Mouse (Mus musculus) heart, embryonic 12.5 days (tissue): ENCODE measurements around the gene Olfr429. TPM values are rescaled to one million over a fixed set of nuclear protein-coding genes. Genes with fewer than 3 reads are reported as not detected.
"Not testable (repeated sequence)": the region's sequence is repeated elsewhere in the genome, so short reads cannot be mapped to it uniquely, and the experiment has no call there.

Source experiments
- ATAC-seq: fragments of 200-750 bp; cut with Nextera tagmentation; 2 replicates; pipeline ENCODE4 v1.8.0; 2017; ENCODE audit warnings: moderate TSS enrichment, moderate library complexity; ENCODE audit not compliant: insufficient number of reproducible peaks, low FRiP score
- H3K27ac ChIP-seq: fragments of 300-500 bp; sonication (generic); 2 replicates; pipeline ENCODE4 v1.5.1; 2016; ENCODE audit warnings: mild to moderate bottlenecking, moderate library complexity; ENCODE audit not compliant: poor library complexity, severe bottlenecking
- H3K27me3 ChIP-seq: fragments of 300-500 bp; sonication (generic); replicated peaks from 2 replicates; pipeline ENCODE4 v1.6.1; 2016; ENCODE audit warnings: mild to moderate bottlenecking, moderate library complexity
- H3K36me3 ChIP-seq: fragments of 300-500 bp; sonication (generic); 2 replicates; pipeline ENCODE4 v1.6.1; 2016; ENCODE audit warnings: mild to moderate bottlenecking, moderate library complexity
- H3K4me1 ChIP-seq: fragments of 300-500 bp; sonication (generic); replicated peaks from 2 replicates; pipeline ENCODE4 v1.6.1; 2016; ENCODE audit warnings: mild to moderate bottlenecking
- H3K4me2 ChIP-seq: fragments of 300-500 bp; sonication (generic); 2 replicates; pipeline ENCODE4 v1.6.1; 2016; ENCODE audit warnings: mild to moderate bottlenecking, moderate library complexity
- H3K4me3 ChIP-seq: fragments of 300-500 bp; sonication (generic); 2 replicates; pipeline ENCODE4 v1.5.1; 2016; ENCODE audit warnings: mild to moderate bottlenecking
- H3K9ac ChIP-seq: fragments of 300-500 bp; sonication (generic); 2 replicates; pipeline ENCODE4 v1.6.1; 2016; ENCODE audit warnings: mild to moderate bottlenecking, moderate library complexity
- H3K9me3 ChIP-seq: fragments of 300-500 bp; sonication (generic); replicated peaks from 2 replicates; pipeline ENCODE4 v1.6.1; 2016; ENCODE audit warnings: mild to moderate bottlenecking, moderate library complexity
- WGBS: fragments of 180-500 bp; shearing (Covaris S2); methylation state at CpG from one replicate; pipeline ENCODE4 v1.1.7; 2016; 5-methylcytosine and 5-hydroxymethylcytosine counted together
- polyA plus RNA-seq: library from polyadenylated mRNA; unstranded; fragments of >200 nt; fragmentation: Nextera tagmentation; extraction: Ambion mirVana; gene quantifications from 2 replicates; pipeline ENCODE4 v1.2.1, GENCODE M21; 2016

The Olfr429 gene
- not detected in 2 replicates for polyA plus RNA-seq

GRCm38 (mm10) chr1:174084031-174084430 is at the start of gene Olfr429:
Gene Olfr429 (plus strand): TSS chr1:174084331.
- Histone ChIP-seq H3K4me1 (no peaks in the 10 kb centered on the region), H3K9me3 (no peaks in the 10 kb centered on the region), H3K9ac (no peak within 1 kb of the TSS), H3K36me3 (no peaks in the 10 kb centered on the region), H3K27me3 (no peaks in the 10 kb centered on the region), H3K4me2 (no peak within 1 kb of the TSS), H3K27ac (no peak within 1 kb of the TSS), H3K4me3 (no peak within 1 kb of the TSS)
- ATAC-seq: no peak
- WGBS: 72% methylated on average over 2 of the region's 2 CpGs

- Histone ChIP-seq H3K36me3 (no peaks in the 10 kb centered on the region), H3K4me1 (no peaks in the 10 kb centered on the region), H3K9me3 (no peaks in the 10 kb centered on the region), H3K4me3 (no peak overlapping the region), H3K27me3 (no peaks in the 10 kb centered on the region), H3K27ac (no peak overlapping the region), H3K9ac (no peak overlapping the region), H3K4me2 (no peak overlapping the region)
- 64% methylated on average over 4 of the region's 4 CpGs for WGBS
- ATAC-seq: no peak
Measured at GRCm38 (mm10) chr1:174035841-174036240, 48.3 kb upstream of the Olfr429 start.

- Histone ChIP-seq H3K9ac (no peak overlapping the region), H3K4me1 (no peaks in the 10 kb centered on the region), H3K27me3 (no peaks in the 10 kb centered on the region), H3K4me3 (no peak overlapping the region), H3K9me3 (no peaks in the 10 kb centered on the region), H3K4me2 (no peak overlapping the region), H3K27ac (no peak overlapping the region), H3K36me3 (no peaks in the 10 kb centered on the region)
- 86% methylated on average over 3 of the region's 3 CpGs for WGBS
- ATAC-seq: no peak
Measured at GRCm38 (mm10) chr1:174038480-174038879, 45.7 kb upstream of the Olfr429 start.

- WGBS: 67% methylated on average over 7 of the region's 7 CpGs
- no peak within 1 kb of the TSS for H3K4me2 ChIP-seq
- H3K9ac ChIP-seq: no peak within 1 kb of the TSS
- no peak for ATAC-seq
- H3K4me1 ChIP-seq: no peaks in the 10 kb centered on the region
- H3K9me3 ChIP-seq: no peaks in the 10 kb centered on the region
- no peaks in the 10 kb centered on the region for H3K27me3 ChIP-seq
- H3K36me3 ChIP-seq: no peaks in the 10 kb centered on the region
- H3K4me3 ChIP-seq: no peak within 1 kb of the TSS
- H3K27ac ChIP-seq: no peak within 1 kb of the TSS
Measured at GRCm38 (mm10) chr1:174040523-174041177, 43.5 kb upstream of the Olfr429 start, which contains the start of gene Olfr433. Gene Olfr433 (plus strand): TSS chr1:174040705.

- 85% methylated on average over 12 of the region's 12 CpGs for WGBS
- H3K27me3 ChIP-seq, H3K9ac ChIP-seq, ATAC-seq, H3K27ac ChIP-seq, H3K4me2 ChIP-seq, H3K36me3 ChIP-seq, H3K4me3 ChIP-seq, H3K9me3 ChIP-seq, H3K4me1 ChIP-seq: not testable (repeated sequence)
Measured at GRCm38 (mm10) chr1:174042091-174042884, 41.8 kb upstream of the Olfr429 start.

DNA sequence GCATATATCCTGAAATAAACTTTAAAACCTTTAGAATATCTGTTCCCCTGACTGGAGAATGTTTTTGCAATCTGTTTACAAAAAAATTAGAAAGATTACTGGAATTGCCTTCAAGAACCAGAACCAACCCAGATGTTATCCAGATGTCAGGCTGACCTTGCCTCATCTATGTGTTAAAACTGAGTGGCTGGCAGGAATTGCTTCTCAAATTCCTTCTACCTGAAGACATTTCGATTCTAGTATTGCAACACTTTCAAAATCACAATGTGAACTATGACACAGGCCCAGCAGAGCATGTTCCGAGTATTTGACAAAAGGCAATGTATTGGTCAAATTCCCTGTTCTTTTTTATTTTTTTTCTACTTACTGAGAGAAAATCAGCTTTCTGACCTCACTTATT is 39.7 kb upstream of the Olfr429 start:
- H3K36me3 ChIP-seq: no peaks in the 10 kb centered on the region
- WGBS: 73% methylated on average over 2 of the region's 2 CpGs
- H3K4me2 ChIP-seq: no peak overlapping the region
- H3K4me3 ChIP-seq: no peak overlapping the region
- no peaks in the 10 kb centered on the region for H3K27me3 ChIP-seq
- no peak for ATAC-seq
- no peak overlapping the region for H3K27ac ChIP-seq
- no peaks in the 10 kb centered on the region for H3K4me1 ChIP-seq
- no peaks in the 10 kb centered on the region for H3K9me3 ChIP-seq
- H3K9ac ChIP-seq: no peak overlapping the region

DNA sequence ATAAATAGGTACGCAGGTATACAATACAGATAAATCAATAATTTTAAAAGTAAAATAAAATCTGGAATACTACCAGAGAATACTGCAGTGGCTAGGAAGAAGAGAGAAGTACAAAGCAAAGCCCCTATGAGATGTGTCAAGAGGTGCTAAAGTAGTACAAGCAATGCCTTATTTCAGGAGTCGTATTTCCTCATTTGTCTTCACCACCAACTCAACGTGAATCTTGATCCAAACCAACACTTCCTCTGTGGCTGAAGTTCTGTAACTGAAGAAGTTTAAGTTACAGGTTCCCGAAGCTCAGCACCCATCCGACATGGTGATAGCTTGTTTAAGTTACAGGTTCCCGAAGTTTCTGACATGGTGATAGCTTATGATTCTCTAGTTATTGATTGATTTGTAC is 35.9 kb upstream of the Olfr429 start:
- not testable (repeated sequence) for H3K4me3 ChIP-seq, H3K9ac ChIP-seq, ATAC-seq, H3K36me3 ChIP-seq, H3K27ac ChIP-seq, H3K4me2 ChIP-seq, H3K27me3 ChIP-seq, H3K4me1 ChIP-seq, H3K9me3 ChIP-seq
- WGBS: 69% methylated on average over 6 of the region's 6 CpGs

DNA sequence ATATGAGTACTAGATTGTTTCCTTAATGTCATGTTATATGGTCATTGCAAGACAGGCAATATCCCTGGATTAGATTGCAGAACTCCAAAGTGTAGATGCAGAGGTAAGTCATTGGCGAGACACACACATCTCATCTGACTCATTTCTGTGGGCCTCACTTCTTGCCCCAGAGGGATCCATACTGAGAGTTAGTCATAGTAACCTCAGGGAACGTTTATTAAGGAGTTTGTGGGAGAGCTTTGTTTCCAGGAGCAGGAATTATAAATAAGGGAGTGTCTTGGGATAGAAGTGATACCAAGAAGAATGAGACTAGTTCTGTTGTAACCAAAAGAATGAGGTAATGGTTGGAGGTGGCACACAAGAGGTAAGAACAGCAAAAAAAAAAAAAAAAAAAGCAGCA is 35.2 kb upstream of the Olfr429 start, which contains the start of gene Olfr432:
Gene Olfr432, plus strand, starts transcription at position 313 of the 400 bp plus-strand sequence.
- H3K27ac ChIP-seq: no peak within 1 kb of the TSS
- no peaks in the 10 kb centered on the region for H3K4me1 ChIP-seq
- H3K4me2 ChIP-seq: no peak within 1 kb of the TSS
- ATAC-seq: no peak
- H3K9ac ChIP-seq: no peak within 1 kb of the TSS
- H3K9me3 ChIP-seq: no peaks in the 10 kb centered on the region
- no peaks in the 10 kb centered on the region for H3K27me3 ChIP-seq
- 66% methylated on average over 2 of the region's 2 CpGs for WGBS
- no peaks in the 10 kb centered on the region for H3K36me3 ChIP-seq
- H3K4me3 ChIP-seq: no peak within 1 kb of the TSS

DNA sequence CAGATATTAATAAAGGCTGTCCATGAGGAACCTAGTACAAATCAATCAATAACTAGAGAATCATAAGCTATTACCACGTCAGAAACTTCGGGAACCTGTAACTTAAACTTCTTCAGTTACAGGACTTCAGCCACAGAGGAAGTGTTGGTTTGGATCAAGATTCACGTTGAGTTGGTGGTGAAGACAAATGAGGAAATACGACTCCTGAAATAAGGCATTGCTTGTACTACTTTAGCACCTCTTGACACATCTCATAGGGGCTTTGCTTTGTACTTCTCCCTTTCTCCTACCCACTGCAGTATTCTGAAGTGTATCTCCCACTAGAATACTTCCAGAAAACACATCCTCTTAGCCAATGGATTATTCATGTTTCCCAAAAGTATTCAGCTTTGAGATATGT is 34.8 kb upstream of the Olfr429 start:
- H3K4me1 ChIP-seq, H3K4me2 ChIP-seq, H3K9me3 ChIP-seq, H3K36me3 ChIP-seq, H3K4me3 ChIP-seq, H3K27ac ChIP-seq, H3K9ac ChIP-seq, H3K27me3 ChIP-seq, ATAC-seq: not testable (repeated sequence)
- WGBS: 62% methylated on average over 4 of the region's 4 CpGs

GRCm38 (mm10) chr1:174050532-174050931 is 33.6 kb upstream of the Olfr429 start:
- Histone ChIP-seq H3K4me2 (no peak overlapping the region), H3K27ac (no peak overlapping the region), H3K27me3 (no peaks in the 10 kb centered on the region), H3K9ac (no peak overlapping the region), H3K9me3 (no peaks in the 10 kb centered on the region), H3K36me3 (no peaks in the 10 kb centered on the region), H3K4me3 (no peak overlapping the region), H3K4me1 (no peaks in the 10 kb centered on the region)
- WGBS: 82% methylated on average over 4 of the region's 4 CpGs
- ATAC-seq: no peak

- Histone ChIP-seq H3K27ac (no peak overlapping the region), H3K27me3 (no peaks in the 10 kb centered on the region), H3K9ac (no peak overlapping the region), H3K9me3 (no peaks in the 10 kb centered on the region), H3K4me2 (no peak overlapping the region), H3K4me3 (no peak overlapping the region), H3K4me1 (no peaks in the 10 kb centered on the region), H3K36me3 (no peaks in the 10 kb centered on the region)
- ATAC-seq: no peak
- WGBS: 78% methylated on average over 4 of the region's 4 CpGs
Measured at GRCm38 (mm10) chr1:174051515-174051914, 32.6 kb upstream of the Olfr429 start.
